Mouse (Mus musculus) liver (tissue): ENCODE measurements around the gene Rnaseh1.

Experiments used
- DNase-seq: peaks from one replicate; pipeline ENCODE4 v3.0.0-alpha.2; 2020; ENCODE audit warnings: mixed read lengths

The Rnaseh1 gene

GRCm38 (mm10) chr12:28674038-28674720, 24.8 kb downstream of the Rnaseh1 start:
- no peak for DNase-seq

- peak; percentile 87 for DNase-seq
These were observed 25.9 kb downstream of the Rnaseh1 start, which contains the start of gene Adi1 for GRCm38 (mm10) chr12:28675121-28675924. TSS of gene Adi1 (plus strand) at chr12:28675231.

- no peak for DNase-seq
These were observed 26.5 kb downstream of the Rnaseh1 start for GRCm38 (mm10) chr12:28675925-28676209.

- DNase-seq = no peak
These were observed 35.3 kb downstream of the Rnaseh1 start for GRCm38 (mm10) chr12:28684674-28685073.

DNA sequence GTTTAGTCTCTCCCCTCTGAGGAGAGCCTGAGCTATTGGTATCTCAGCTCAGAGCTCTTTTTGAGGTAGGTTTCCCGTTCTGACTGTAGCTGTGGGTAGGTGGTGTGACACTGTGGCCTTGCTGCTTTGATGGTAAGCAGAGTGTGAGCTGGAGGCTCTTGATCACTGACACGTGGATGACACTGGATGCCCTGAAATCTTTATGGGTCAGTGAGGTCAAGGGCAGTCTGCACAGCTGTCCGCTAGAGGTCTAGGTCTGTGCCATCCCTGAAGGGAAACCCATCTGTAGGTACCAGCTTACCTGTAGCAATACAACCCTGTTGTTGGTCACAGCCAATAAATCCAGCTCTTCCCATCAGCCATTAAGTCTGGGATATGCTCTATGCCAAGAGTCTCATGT, 36.4 kb downstream of the Rnaseh1 start:
- no peak for DNase-seq

DNA sequence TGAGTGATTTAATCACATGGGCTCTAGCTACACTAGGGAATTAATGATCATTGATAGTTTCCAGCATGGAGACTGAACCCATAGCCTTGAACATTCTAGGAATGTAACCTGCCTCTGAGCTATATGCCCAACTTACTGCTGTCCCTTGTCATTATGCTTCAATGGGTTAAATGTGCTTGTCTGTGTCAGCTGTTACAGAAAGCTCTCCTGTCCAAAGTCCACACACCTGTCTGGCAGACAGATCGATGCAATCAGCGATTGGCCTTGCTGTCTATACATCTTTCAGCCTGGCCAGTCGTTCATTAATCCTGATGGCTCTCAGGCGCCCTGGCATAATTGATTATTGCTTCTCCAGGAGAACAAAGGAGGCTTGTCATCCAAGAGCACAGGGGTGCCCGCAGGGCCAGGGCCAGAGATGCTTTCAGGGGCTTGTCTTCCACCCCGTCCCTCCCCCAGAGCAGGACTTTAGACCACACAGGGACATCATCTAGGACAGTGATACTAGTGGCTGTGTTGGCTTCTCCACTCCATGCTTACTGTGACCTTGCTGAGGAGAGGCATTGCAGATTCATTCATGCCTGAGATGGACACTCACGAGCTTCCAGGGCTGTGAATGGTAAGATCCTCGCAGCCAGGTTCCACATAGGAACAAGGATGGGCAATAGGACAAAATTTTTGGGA, 36.9 kb downstream of the Rnaseh1 start:
- DNase-seq = no peak

DNA sequence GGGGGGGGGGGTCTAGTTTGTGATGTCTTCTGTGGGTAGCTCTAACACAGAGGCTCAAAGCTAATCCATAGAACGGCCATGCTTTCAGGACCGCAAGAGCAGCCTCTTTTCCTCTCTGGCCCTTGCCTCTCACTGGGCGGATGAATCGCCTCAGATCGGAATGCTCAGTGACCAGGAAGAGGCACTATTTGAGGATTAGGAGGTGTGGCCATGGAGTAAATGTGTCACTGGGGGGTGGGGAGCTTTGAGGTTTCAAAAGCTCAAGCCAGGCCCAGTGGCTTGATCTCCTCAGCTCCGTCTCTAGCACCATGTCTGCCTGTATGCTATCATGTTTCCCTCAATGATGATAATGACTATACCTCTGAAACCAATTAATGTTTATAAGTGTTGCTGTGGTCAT, 39.6 kb downstream of the Rnaseh1 start:
- no peak for DNase-seq

DNA sequence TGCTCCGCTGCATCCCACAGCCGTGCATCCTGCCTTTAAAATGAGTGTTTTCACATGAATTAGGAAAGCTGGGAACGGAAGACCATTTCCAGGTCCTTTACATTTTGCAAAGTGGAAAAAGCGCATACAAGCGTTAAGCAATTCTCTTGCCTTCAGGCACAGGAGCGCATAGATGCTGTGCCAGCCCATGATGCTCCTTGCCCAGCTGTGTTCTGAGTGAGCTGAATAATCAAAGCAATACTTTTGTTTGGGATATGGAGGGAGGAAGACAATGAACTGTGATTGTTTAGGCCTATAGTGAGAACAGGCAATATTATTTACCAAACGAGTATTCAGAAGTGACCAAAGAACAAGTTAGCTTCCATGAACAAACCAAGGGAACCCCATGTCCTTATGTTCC, 41.3 kb downstream of the Rnaseh1 start:
- no peak for DNase-seq

GRCm38 (mm10) chr12:28693738-28694137, 44.3 kb downstream of the Rnaseh1 start:
- DNase-seq = no peak

GRCm38 (mm10) chr12:28694231-28694630, 44.8 kb downstream of the Rnaseh1 start:
- DNase-seq = no peak

DNA sequence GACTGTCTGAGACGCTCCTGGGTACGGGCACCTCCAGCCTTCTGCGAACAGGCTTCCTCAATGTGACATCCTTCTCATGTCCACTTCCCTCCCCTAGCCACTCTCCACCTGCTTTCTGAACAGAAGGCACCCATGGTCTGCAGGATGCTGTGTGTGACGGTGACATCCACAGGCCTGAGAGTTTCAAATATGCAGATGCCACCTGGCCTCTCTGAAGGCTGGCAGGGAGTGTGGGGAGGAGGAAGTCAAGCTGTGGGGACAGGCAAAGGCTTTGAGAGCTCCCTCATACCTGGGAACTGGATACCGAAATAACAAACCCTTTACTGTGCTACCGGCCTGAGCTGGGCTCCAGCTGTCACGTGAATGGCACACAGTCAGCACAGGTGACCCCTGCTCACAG, 45.4 kb downstream of the Rnaseh1 start:
- DNase-seq = no peak

DNA sequence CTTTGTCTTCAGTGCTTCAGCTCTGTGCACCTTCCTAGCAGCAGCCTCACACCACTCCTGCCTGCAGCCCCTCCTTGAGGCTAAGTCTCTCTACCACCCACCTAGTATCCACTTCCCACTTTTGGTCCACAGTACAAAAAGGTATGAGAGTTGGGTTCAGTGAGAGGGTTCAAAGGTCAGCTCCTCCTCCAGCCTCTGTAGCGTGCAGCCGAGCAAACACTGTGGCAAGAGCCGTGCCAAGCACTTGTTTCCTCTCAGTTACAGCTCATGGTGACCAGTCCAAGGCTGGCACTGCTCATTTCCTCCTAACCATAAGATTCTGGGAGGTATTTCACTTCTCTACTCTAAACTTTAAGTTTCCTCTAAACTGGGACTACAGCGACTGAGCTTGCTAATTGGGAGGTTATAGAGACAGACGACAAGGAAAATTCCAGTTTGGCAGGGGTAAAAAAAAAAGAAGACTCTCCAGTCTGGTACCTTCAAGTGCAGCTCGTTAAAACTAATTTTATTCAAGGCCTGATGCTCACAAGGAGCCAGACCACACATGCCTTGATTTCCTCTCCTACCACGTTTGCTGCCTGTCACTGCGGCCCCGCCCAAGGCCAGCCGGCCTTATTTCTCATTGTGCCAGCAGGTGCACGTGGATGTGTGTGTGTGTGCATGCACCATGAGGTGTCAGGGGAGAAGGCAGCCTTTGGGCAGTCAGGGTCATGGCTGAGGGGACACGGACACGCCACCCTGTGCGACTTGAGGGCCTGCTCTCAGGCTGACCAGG, 48.6 kb downstream of the Rnaseh1 start:
- no peak for DNase-seq

DNA sequence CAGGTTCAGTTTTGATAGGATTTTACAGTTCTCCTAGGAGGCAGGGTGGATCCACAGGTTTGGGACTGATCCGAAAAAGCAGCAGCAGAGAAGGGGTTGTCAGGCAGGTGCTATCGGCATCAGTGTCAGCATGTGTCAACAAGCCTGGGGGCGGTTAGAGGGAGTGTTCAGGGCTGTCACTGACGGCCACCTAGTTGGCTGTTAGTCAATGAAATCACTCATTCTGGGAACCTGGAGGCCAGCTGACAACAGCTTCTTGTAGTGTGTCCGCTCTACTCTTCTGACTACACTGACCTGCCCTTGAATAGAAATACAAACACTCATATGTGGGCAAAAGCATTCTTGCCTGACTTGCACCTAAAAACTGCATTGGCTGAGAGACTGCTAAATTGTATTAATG, 49.7 kb downstream of the Rnaseh1 start:
- peak; percentile 21 for DNase-seq

GRCm38 (mm10) chr12:28699656-28700055, 50.3 kb downstream of the Rnaseh1 start:
- DNase-seq = peak; percentile 73

- DNase-seq = no peak
These were observed 50.7 kb downstream of the Rnaseh1 start for GRCm38 (mm10) chr12:28700101-28700511.

GRCm38 (mm10) chr12:28700561-28701025, 51.2 kb downstream of the Rnaseh1 start:
- DNase-seq = no peak

DNA sequence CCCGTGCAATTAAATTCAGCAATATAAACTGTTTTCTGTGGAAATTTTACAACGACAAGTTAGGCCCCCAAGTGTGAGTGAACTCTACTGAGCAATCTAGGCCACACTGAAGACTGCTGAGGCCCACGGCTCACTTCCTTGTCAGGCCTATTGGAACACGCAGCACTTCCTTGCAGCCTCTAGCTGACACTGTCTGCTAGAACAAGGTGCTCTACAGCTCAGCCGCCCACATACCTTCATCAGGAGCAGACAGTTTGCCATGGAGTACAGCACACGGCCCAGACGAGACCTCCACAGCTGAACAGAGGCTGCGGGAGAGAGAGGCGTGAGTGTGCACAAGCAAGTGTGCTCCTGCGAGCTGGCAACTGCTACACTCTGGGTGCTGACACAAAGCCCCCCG, 51.9 kb downstream of the Rnaseh1 start:
- DNase-seq = no peak

GRCm38 (mm10) chr12:28704381-28704780, 55.0 kb downstream of the Rnaseh1 start:
- DNase-seq = no peak

DNA sequence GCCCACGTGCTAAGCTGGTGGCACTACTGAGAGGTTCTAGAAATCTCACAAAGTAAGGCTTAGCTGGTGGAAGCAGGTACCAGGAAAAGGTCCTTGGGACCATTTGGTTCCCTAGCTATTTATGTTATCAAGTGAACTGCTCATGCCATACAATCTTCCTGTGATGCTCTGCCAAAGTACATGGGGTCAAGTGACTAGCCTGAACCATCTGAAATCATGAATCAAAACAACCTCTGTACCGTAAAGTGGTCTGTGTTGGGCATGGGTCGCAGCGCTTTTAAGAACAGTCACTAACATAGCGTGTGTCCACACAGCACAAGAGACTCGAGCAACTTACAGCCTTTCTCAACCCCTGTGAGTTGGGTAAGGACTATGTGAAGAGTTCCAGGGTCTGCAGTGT, 55.8 kb downstream of the Rnaseh1 start:
- DNase-seq = no peak

DNA sequence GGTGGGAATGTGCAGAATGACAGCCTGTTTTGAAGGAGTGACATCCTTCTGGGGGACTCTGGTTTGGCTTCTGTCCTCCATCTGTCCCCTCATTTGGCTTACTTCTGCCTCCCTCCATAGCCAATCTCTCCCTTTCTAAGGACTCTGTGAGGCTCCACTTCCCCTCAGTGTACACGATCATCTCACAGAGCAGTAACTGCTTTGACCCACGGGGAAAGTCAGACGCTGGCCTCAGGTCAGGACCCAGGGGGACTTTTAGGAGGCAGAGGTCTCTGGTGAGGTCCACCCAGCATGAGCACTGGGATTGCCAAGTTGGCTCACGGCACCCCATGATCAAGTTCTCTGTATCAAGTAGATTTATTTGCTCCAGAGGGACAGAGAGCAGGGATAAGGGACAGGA, 58.8 kb downstream of the Rnaseh1 start:
- no peak for DNase-seq
